Mouse (Mus musculus): Measurements from ENCODE around the gene Dcaf1. TPM values are rescaled to one million over a fixed set of nuclear protein-coding genes. Genes with fewer than 3 reads are reported as not detected.

The Dcaf1 gene
- total RNA-seq, 1 experiment from 2014 or later: 79.1 TPM

DNA sequence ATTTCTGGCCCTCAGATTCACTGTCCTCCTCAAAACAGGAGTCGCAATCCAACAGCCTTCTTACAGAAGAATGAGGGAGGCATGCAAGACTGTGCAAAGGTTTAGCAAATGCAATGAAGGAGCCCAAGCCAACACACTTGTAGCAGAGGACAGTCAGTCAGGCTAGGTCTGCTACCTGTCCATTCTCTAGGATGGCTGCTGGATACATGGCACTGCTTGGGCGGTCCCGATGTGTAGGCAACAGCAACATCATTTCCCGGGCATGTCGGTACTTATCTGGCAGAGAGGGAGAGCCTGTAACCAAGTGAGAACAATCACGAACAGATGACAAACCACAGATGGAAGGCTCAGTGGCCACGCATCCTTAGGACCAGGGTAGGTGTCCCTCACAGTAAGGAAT is 79.9 kb downstream of the Dcaf1 start:
- ATAC-seq (replicated peaks; ENCODE audit: low read depth, poor library complexity, severe bottlenecking): no peak

DNA sequence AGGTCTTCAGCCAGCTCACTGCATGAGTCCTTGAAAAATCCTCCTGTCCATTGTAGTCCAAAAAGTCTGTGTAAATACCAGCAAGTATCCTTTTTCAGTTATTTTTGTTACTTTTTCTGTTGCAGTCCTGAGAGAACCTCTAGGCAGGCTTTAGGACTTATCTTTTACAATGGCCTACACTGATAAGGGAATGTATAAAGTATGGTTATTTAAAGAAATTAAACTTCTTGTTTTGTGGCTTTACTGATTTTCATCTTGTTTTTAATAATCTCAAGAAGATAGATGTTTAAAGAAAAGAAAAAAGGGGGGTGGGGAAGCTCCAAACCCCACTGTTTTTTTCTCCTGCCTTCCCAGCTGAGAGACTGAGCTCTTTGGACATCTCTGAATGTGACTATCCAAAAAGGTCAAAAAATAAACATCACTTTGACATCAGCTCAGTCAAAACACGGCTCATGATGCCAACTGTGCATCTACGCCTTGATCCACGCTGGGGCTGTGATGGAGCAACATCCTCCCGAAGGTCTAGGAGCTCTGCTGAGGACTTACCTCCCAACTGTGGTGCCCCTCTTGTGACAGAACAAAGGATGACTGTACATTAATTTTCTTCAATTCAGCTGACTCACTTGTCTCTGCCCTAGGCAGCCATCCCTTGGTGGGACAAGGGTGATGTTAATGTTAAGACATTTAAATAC is 81.6 kb downstream of the Dcaf1 start:
- 0 out of 2 replicates have a peak, but pooled peaks have one; percentile 39 for ATAC-seq (replicated peaks; ENCODE audit: low read depth, poor library complexity, severe bottlenecking)

DNA sequence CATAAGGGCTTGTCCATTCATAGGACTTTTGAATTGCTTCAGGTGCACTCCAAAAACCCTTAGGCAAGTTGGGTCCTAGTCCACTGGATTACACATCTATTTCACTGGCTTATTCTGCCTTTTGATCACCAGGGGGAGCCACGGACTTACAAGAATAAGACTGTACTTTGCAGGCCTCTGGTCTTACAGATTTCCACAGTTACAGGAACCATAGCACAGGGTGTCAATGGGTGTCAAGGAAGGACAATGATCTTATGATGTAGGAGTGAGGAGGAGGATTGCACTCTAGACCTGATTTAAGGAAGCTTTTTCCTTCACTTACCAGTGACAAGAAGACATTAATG is 82.1 kb downstream of the Dcaf1 start:
- peak; percentile 83 for ATAC-seq (replicated peaks; ENCODE audit: low read depth, poor library complexity, severe bottlenecking)

DNA sequence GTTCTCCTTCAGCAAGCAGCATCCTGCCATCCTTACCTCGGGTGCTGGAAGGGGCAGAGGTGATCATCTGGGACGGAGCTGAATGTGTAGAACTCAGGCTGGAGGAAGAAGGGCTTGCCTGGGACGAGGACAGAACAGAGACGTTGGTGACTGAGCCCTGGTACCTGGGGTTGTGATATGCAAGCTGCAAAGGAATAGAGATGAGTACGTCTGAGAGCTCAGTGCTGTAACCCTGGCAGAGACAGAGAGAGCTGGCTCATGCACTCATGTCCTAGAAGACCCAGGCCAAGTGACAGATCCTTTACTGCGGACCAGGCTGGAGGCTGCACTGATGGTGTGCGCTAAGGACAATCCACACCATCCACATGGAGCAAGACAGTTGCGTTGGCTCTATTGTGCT is 84.9 kb downstream of the Dcaf1 start:
- ATAC-seq (replicated peaks; ENCODE audit: low read depth, poor library complexity, severe bottlenecking): no peak

DNA sequence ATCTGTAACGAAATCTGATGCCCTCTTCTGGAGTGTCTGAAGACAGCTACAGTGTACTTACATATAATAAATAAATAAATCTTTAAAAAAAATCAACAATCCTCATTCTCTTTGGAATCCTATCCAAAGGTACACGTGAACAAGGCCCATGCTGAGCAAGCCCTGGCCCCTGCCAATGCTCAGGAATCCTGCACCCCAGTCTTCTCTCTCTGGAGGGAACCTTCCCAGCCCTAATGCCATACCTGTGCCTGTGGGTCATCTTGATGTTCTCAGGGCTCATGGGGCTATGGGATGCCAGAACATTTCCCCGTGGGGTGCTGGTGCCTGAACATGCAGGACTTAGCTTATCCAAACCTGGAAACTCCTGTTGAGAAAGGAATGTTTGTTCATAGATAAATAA is 86.5 kb downstream of the Dcaf1 start:
- no peak for ATAC-seq (replicated peaks; ENCODE audit: low read depth, poor library complexity, severe bottlenecking)

DNA sequence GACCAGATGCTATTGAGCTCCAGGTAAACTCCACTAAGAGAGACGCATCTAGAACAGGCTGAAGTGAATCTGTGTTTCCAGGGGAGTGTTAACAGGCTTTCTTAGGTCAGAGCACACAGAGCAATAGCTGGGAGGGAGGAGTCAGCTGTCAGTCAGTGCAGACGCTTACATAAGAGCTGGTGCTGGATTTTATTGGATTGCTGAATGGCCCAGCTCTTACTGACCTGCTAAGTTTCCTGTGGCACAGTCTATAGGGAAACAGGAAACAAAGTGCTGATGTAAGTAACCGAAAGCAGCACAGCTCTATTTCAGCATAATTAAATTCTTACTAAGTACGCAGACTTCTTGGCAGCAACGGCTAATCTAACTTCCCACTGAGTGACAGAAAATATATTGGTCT is 87.0 kb downstream of the Dcaf1 start:
- ATAC-seq (replicated peaks; ENCODE audit: low read depth, poor library complexity, severe bottlenecking): peak; percentile 92

DNA sequence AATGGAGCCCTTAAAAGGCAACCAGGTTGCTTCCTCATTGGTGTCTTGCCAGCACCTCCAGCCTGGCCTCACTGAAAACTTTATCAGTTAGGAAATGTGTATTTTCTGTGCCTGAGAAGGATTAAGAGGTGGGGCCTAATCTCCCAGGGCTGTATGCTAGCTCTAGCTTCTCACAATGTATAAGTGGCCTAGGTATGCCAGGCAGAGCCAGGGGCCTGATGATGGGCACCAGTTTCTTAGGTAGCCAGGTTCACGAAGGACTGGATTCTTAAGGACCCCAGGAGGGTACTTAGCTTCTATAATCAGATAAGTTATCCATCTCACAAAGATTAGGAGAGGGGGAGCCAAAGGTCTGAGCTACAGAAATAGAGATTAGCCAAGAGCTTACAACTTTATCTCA is 90.0 kb downstream of the Dcaf1 start:
- no peak for ATAC-seq (replicated peaks; ENCODE audit: low read depth, poor library complexity, severe bottlenecking)

DNA sequence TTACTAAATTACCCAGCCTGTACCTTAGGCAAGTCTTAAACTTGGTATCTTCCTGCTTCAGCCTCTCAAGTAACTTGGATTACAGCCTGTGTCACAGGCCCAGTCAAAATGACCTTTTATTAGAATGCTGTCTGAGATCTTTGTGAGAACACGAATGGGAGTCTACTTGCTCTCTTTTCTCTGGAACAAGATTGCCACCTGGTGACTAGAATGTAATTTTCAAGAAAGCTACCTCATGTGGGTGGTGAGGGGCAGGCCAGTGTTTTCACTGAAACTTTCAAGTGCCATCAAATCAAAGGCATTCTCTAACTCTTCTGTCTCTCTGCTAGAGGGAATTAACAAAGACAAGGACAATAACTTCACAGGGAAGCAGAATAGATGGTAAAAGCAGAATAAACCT is 92.1 kb downstream of the Dcaf1 start:
- no peak; the same call in 1 of the 2 replicates for ATAC-seq (replicated peaks; ENCODE audit: low read depth, poor library complexity, severe bottlenecking)

DNA sequence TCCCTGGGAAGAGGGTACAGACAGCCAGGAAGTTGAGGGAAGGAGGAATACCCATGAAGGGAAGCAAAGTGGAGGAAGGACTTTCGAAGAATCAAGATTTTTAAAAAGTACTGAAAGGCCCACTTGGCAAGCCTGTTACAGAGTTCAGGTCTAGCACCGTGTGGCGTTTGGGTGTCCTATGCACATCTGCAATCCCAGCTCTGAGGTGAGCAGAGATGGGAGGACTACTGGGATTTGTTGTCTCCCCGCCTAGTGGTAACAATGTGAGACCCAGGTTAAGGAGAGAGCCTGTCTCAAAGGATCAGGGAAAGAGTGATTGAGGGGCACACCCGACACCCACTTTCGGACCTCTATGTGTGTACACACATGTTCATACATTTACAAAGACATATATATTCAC is 93.2 kb downstream of the Dcaf1 start:
- no peak for ATAC-seq (replicated peaks; ENCODE audit: low read depth, poor library complexity, severe bottlenecking)

Other genes with a start within 250 kb of the Dcaf1 start
- not detected in 2 replicates for gene Iqcf6, start 195.3 kb upstream of the Dcaf1 start, total RNA-seq (2017)
- gene Grm2, start 165.8 kb upstream of the Dcaf1 start, total RNA-seq (2017): not detected in 2 replicates
- gene Tex264, start 135.9 kb upstream of the Dcaf1 start, total RNA-seq (2017): 20.0 and 29.3 TPM in 2 replicates
- gene Rad54l2, start 32.7 kb upstream of the Dcaf1 start, total RNA-seq (2017): 16.2 and 21.5 TPM in 2 replicates
- gene Rbm15b, start 65.6 kb downstream of the Dcaf1 start, total RNA-seq (2017): 23.6 and 29.1 TPM in 2 replicates
- 160 and 252 TPM in 2 replicates for gene Manf, start 70.1 kb downstream of the Dcaf1 start, total RNA-seq (2017)